Mouse (Mus musculus): ENCODE measurements at regions not wholly inside any gene's neighbourhood (a gene's known extent, or its start where the extent isn't known, plus 50 kb on each side); places are given as distances from the start of the nearest gene placed in this dataset.

DNA sequence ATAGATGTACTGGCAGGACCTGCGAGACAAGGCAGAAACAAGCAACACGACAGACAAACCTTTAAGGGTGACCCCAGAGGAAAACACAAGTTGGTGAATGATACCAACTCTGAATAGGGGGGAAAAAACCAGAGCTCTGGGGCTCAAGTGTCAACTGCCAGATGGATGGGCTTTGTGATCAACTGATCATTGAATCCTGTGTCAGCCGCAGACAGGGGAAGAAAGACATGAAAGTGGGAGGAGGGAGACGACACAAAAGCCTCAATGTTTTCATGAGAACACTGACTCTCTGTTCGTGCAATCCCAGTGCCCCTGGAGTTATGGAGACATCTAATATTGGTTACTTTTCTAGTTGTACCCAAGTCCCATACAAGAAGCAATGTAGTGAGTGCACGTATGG lies 593.8 kb downstream of the Tmem114 start:
- 28% methylated on average over 6 of the region's 6 CpGs for WGBS
- no peaks in the 10 kb centered on the region for H3K9me3 ChIP-seq
- no peaks in the 10 kb centered on the region for H3K36me3 ChIP-seq

DNA sequence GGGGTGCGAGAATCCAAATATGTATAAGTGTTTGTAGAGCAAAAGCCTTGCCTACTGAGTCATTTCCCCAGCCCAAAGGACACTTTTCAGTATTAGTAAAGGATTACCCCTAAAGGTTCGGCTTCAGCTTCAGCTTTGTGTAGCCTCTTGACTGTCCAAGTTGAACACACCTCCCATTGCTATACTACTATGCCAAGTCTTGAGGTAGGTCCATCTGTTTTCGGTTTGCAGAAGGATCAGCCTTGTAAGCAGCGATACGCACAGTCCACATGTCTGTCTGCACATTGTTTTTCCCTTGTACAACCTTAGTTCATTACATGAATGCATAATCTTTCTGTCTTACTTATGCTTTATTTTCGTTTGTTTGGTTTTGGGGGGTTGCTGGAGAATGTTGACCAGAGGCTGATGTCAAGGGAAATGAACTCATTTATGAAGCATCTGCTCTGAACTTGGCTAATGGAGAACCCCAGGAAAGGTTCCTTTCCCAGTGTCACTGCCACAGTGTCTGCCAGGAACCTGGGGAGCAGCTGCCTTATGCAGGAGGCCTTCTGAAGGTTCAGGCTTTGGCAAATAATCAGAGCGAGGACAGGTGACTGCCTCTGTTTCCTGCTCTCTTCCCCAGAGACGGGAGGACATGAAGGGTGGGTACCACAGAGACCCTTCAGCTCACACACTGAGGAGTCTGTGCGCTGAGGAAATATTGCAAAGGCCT lies 594.8 kb downstream of the Tmem114 start:
- Histone ChIP-seq H3K4me3 (no peak overlapping the region), H3K27ac (replicated peaks) (no peak overlapping the region), H3K36me3 (no peaks in the 10 kb centered on the region), H3K9me3 (no peaks in the 10 kb centered on the region), H3K9ac (replicated peaks) (no peak overlapping the region), H3K27me3 (no peaks in the 10 kb centered on the region), H3K4me2 (replicated peaks) (no peak overlapping the region), H3K4me1 (no peaks in the 10 kb centered on the region)
- 90% methylated on average over 9 of the region's 9 CpGs for WGBS
- ATAC-seq (replicated peaks): no peak

More for the DNA sequence above, 593.8 kb downstream of the Tmem114 start:
- H3K27me3 ChIP-seq: no peaks in the 10 kb centered on the region
- no peaks in the 10 kb centered on the region for H3K4me1 ChIP-seq
- H3K9ac ChIP-seq (replicated peaks): no peak overlapping the region
- no peak overlapping the region for H3K4me2 ChIP-seq (replicated peaks)
- ATAC-seq (replicated peaks): no peak
- H3K4me3 ChIP-seq: no peak overlapping the region
- no peak overlapping the region for H3K27ac ChIP-seq (replicated peaks)

DNA sequence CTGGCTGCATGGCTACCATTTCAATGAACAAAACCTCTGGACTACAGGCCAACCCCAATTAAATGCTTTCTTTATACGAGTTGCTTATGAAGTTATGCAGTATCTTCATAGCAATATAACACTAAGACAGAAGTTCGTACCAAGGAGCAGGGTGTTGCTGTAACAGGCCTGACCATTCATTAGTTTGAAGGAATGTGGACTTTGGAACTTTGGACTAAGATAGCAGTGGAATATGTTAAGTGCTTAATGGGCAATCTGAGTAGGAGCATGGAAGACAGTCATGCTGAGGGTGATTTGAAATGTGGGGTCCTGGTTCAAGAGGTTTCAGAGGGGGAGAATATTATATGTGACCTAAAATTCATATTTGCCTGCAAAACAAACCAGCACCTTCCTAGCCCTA lies 623.8 kb downstream of the Tmem114 start:
- peaks cover 12% of the 10 kb centered on the region for H3K4me1 ChIP-seq
- H3K27me3 ChIP-seq: no peaks in the 10 kb centered on the region
- H3K36me3 ChIP-seq: no peaks in the 10 kb centered on the region
- H3K4me3 ChIP-seq: no peak overlapping the region
- no peak overlapping the region for H3K9ac ChIP-seq (replicated peaks)
- 0 out of 2 replicates have a peak, but pooled peaks cover 8% of the 10 kb centered on the region for H3K9me3 ChIP-seq
- no peak for ATAC-seq (replicated peaks)
- WGBS: 88% methylated on average over 2 of the region's 2 CpGs
- H3K4me2 ChIP-seq (replicated peaks): no peak overlapping the region
- no peak overlapping the region for H3K27ac ChIP-seq (replicated peaks)

DNA sequence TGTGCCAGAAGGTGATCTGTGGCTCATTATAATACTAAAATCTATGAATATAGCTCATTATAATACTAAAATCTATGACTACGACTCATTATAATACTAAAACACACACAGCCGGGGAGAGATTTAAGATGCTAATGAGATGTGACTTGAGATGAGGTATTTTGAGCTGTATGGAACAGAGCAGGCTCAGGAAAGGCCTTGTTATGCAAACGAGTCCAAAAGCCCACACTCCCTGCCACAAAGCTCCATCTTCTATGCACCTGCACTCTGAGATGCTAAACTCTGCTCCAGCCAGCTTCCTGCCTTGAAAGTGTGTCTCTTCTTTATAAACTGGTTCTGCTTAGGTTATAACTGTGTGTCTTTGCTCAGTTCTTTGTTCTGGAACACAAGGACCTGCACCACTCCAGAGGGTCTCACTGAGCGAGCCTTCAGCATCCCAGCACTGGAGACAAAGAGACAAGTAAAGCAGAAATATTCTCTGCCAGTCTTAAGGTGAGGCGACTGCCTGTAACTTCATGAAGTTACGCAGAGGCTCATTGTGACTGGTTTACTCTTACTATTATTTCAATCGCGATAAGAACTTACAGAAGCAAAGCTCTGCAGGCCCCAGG lies 627.7 kb downstream of the Tmem114 start:
- ATAC-seq (replicated peaks): peak; percentile 51; the same call in 1 of the 2 replicates
- Histone ChIP-seq H3K9me3 (no peaks in the 10 kb centered on the region), H3K4me2 (replicated peaks) (no peak overlapping the region), H3K9ac (replicated peaks) (no peak overlapping the region), H3K4me1 (peaks cover 12% of the 10 kb centered on the region), H3K27me3 (no peaks in the 10 kb centered on the region), H3K36me3 (no peaks in the 10 kb centered on the region), H3K27ac (replicated peaks) (no peak overlapping the region), H3K4me3 (no peak overlapping the region)
- WGBS: 25% methylated on average over 8 of the region's 8 CpGs

DNA sequence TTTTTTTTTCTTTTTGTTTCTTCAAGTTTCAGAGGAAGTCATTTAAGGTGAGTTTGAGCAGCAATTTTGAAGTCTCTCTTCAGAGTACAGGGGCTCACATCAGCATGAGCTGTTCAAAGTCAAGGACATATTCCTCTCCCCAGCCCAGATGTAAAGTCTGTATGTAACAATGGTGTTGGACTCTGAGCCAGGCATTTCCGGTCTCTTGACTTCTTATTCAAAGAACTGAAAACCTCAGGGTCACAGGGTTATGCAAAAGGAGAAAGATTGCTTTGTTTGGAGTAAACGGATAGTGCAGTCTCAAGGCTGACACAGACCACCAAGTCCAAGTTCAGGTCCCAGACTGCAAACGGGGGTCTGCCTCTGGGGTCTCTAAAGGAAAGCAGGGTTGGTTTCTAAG lies 629.4 kb downstream of the Tmem114 start:
- Histone ChIP-seq H3K4me2 (replicated peaks) (no peak overlapping the region), H3K27ac (replicated peaks) (no peak overlapping the region), H3K4me1 (peaks cover 12% of the 10 kb centered on the region), H3K9me3 (no peaks in the 10 kb centered on the region), H3K36me3 (no peaks in the 10 kb centered on the region), H3K27me3 (no peaks in the 10 kb centered on the region), H3K4me3 (no peak overlapping the region), H3K9ac (replicated peaks) (no peak overlapping the region)
- WGBS: 51% methylated on average over 3 of the region's 3 CpGs
- no peak for ATAC-seq (replicated peaks)

DNA sequence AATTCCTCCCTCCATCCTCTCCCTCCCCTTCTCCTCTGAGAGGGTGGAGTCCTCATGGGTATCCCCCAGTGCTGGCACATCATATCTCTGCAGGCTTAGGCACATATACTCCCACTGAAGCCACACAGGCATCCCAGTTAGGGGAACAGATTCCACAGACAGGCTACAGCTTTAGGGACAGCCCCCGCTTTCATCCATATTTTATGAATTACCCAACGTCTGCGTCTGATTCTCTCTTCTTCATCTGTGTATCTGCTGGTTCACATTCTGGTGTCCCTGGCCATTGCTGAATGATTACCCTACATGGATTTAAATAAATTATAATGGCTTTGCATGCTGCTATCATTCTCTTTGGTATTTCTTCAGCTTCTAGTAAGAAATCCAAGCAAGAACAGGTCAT lies 632.4 kb downstream of the Tmem114 start:
- no peak for ATAC-seq (replicated peaks)
- Histone ChIP-seq H3K9ac (replicated peaks) (no peak overlapping the region), H3K27ac (replicated peaks) (no peak overlapping the region), H3K4me3 (no peak overlapping the region), H3K9me3 (no peaks in the 10 kb centered on the region), H3K4me2 (replicated peaks) (no peak overlapping the region), H3K4me1 (peaks cover 20% of the 10 kb centered on the region), H3K27me3 (no peaks in the 10 kb centered on the region), H3K36me3 (no peaks in the 10 kb centered on the region)
- WGBS: 92% methylated on average over 3 of the region's 3 CpGs

DNA sequence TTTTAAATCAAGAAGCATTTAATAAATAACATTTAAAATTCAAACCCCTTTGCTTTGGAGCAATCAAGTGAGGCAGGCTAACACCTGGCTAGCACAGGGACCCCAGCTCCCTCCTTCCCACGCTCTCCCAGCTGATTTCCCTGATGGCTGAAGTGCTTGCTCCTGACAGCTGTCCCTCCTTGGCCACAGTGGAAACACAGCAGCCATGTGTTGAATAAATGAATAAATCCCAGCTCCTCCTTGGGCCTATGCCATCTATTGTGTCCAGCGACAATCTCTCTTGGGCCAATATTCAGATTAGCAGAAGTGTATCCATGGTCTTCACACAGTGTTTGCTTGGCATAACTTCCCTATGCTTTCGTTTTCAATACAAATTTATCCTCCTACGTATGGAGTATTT lies 634.7 kb downstream of the Tmem114 start:
- H3K27ac ChIP-seq (replicated peaks): no peak overlapping the region
- no peaks in the 10 kb centered on the region for H3K27me3 ChIP-seq
- H3K4me3 ChIP-seq: no peak overlapping the region
- no peak overlapping the region for H3K4me2 ChIP-seq (replicated peaks)
- 49% methylated on average over 4 of the region's 4 CpGs for WGBS
- no peaks in the 10 kb centered on the region for H3K36me3 ChIP-seq
- H3K9ac ChIP-seq (replicated peaks): no peak overlapping the region
- no peak for ATAC-seq (replicated peaks)
- H3K4me1 ChIP-seq: peaks cover 11% of the 10 kb centered on the region
- no peaks in the 10 kb centered on the region for H3K9me3 ChIP-seq

DNA sequence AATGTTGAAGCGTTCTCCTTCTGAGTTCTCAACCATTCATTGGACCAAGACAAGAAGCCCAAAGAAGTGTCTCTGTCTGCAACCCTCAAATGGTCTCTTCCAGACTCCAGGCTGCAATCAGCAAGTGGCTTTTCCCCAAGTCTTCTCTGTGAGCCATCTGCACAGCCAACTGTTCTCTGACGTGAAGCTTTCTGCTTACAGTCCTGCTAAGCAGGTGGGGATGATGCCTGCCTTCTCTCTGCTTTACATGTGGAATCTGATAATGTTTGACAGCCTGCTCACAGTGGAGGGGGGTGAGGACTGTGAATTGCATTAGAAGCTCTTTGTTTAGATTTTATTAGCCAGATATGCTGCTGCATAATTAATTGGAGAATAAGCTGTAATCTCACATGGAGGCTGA lies 636.7 kb downstream of the Tmem114 start:
- Histone ChIP-seq H3K36me3 (no peaks in the 10 kb centered on the region), H3K4me3 (no peak overlapping the region), H3K9me3 (no peaks in the 10 kb centered on the region), H3K4me2 (replicated peaks) (no peak overlapping the region), H3K9ac (replicated peaks) (no peak overlapping the region), H3K4me1 (peaks cover 11% of the 10 kb centered on the region), H3K27me3 (no peaks in the 10 kb centered on the region), H3K27ac (replicated peaks) (peak overlapping the region; percentile 48; the same call in 1 of the 2 replicates)
- 51% methylated on average over 2 of the region's 2 CpGs for WGBS
- ATAC-seq (replicated peaks): peak; percentile 93

DNA sequence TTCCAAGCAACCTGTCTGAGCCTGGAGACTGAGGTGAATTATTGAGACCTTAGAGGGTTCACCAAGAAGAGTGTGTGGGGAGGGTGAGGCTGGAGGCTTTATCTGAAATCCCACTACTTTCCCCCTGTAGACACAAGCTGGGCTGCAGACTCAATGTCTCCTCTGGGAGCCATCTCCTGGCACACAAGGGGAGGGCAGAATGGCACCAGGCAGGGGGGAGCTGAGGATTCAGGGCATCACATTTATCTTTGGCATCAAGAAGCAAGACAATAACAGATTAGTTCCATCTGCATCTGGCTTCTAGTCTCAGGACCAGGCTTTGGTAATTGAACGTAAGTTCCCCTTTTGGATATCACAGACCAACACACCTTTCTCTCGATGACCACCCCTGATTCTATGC lies 643.4 kb downstream of the Tmem114 start:
- Histone ChIP-seq H3K27me3 (no peaks in the 10 kb centered on the region), H3K4me2 (replicated peaks) (no peak overlapping the region), H3K36me3 (no peaks in the 10 kb centered on the region), H3K27ac (replicated peaks) (no peak overlapping the region), H3K4me3 (no peak overlapping the region), H3K4me1 (no peaks in the 10 kb centered on the region), H3K9ac (replicated peaks) (no peak overlapping the region), H3K9me3 (no peaks in the 10 kb centered on the region)
- ATAC-seq (replicated peaks): no peak
- 95% methylated on average over 2 of the region's 2 CpGs for WGBS

DNA sequence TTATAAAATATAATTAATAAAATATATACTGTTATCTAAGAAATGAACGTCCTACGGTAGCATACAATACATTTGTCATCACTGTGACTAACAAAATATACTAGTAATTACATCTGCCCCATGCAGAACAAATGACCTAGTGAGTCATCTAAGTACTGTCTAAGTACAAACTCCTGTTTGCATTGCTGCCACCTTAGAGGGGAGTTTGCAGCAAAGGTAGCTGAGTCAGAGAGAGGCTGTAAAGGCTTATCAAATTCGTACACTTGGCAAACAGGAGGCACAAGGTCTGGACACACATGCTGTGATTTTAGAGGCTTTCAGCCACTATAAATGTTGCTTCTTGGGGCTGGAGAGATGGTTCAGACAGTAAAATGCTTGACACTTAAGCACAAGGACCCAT lies 649.3 kb downstream of the Tmem114 start:
- WGBS: 90% methylated on average over 3 of the region's 3 CpGs
- Histone ChIP-seq H3K9ac (replicated peaks) (no peak overlapping the region), H3K9me3 (no peaks in the 10 kb centered on the region), H3K4me3 (no peak overlapping the region), H3K27ac (replicated peaks) (no peak overlapping the region), H3K36me3 (no peaks in the 10 kb centered on the region), H3K4me2 (replicated peaks) (no peak overlapping the region), H3K4me1 (no peaks in the 10 kb centered on the region), H3K27me3 (no peaks in the 10 kb centered on the region)
- no peak for ATAC-seq (replicated peaks)

DNA sequence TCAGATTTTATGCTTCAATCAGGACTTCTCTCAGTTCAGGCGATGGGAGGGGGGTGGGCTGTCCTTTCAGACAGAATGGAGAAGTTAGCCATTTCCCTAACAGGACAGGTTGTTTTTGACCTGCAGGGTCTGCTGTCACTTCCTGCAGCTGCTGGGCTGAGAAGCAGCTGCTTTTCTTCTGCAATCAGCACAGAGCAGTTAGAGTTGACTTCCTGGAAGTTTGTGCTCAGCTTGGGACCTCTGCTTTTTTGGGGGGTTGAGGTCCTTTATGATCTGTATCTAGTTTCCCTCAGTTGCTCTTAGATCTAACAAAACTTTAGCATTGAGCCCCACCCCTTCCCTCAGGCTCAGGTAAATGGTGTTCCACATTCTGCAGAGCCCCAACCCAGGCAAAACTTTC lies 656.5 kb downstream of the Tmem114 start:
- Histone ChIP-seq H3K27me3 (no peaks in the 10 kb centered on the region), H3K9me3 (no peaks in the 10 kb centered on the region), H3K27ac (replicated peaks) (no peak overlapping the region), H3K4me1 (no peaks in the 10 kb centered on the region), H3K4me2 (replicated peaks) (no peak overlapping the region), H3K9ac (replicated peaks) (no peak overlapping the region), H3K36me3 (no peaks in the 10 kb centered on the region), H3K4me3 (no peak overlapping the region)
- no peak for ATAC-seq (replicated peaks)
- WGBS: 58% methylated on average over 1 of the region's 1 CpGs

DNA sequence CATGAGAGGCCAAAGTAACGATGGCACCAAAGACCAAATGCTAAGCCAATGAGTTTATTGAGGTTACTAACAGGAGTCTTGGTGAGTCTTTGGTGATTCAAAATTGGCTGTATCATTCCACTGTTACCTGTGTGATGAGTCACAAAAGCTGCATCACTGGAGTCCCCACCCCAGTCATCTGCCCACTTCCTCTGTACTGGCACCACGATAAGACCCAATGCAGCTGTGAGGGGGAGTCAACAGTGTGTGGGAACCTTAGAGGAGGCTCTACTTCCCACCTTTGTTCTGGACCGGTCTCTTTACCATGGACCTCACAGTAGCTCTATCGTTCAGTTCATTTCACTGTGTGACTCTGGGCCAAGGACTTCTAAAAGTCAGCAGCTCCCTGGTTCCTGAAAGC lies 657.2 kb downstream of the Tmem114 start:
- 97% methylated on average over 4 of the region's 4 CpGs for WGBS
- ATAC-seq (replicated peaks): no peak
- Histone ChIP-seq H3K36me3 (no peaks in the 10 kb centered on the region), H3K4me1 (no peaks in the 10 kb centered on the region), H3K27ac (replicated peaks) (no peak overlapping the region), H3K9ac (replicated peaks) (no peak overlapping the region), H3K4me2 (replicated peaks) (no peak overlapping the region), H3K4me3 (no peak overlapping the region), H3K27me3 (no peaks in the 10 kb centered on the region), H3K9me3 (no peaks in the 10 kb centered on the region)

DNA sequence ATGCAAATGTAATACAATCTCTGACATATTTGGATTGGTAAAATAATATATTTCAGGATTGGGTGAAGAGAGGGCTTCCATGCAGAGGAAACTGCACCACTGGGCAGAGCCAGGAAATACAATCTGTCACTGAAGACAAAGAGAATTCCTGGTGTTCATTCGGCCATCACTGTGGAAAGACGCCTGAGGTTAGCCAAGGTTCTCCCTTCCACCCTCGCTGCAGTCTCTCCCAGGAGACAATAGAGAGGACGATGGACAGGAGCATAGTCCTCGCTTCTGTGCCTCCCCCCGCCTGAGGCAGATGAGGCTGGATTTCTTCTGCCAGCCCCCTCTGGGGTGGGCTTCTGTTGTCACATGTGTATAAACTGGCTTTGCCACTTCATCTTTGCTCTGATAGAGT lies 660.6 kb downstream of the Tmem114 start:
- no peak overlapping the region for H3K27ac ChIP-seq (replicated peaks)
- ATAC-seq (replicated peaks): no peak
- 17% methylated on average over 6 of the region's 6 CpGs for WGBS

More for the DNA sequence above, 660.6 kb downstream of the Tmem114 start:
- H3K9me3 ChIP-seq: no peaks in the 10 kb centered on the region
- no peaks in the 10 kb centered on the region for H3K4me1 ChIP-seq
- H3K27me3 ChIP-seq: no peaks in the 10 kb centered on the region
- H3K4me3 ChIP-seq: no peak overlapping the region
- no peaks in the 10 kb centered on the region for H3K36me3 ChIP-seq
- no peak overlapping the region for H3K9ac ChIP-seq (replicated peaks)
- no peak overlapping the region for H3K4me2 ChIP-seq (replicated peaks)

Data from forebrain, embryonic 15.5 days (tissue).